Mouse (Mus musculus): ENCODE results near the gene Tmem233.

Tmem233 gene

DNA sequence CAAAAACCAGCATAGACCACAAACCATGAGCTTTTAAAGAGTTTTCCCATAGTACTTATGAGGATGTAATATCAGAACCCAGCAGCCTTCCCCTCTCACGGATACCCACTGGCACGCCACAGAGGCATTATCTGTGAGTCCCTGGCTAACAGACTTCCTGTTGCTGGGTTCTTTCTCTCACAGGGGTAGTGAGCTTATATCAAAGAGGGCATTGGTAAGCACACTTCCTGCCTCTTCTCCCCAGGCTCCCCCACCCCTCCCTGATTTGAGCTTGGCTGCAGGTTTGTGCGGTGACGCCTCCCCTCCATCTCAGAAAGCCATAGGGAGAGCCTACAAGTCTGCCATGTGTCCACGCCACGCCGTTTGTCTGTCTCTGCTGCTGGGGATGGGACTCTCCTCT is 54.0 kb downstream of the Tmem233 start:
- DNase-seq (ENCODE audit: low spot score), result no peak

DNA sequence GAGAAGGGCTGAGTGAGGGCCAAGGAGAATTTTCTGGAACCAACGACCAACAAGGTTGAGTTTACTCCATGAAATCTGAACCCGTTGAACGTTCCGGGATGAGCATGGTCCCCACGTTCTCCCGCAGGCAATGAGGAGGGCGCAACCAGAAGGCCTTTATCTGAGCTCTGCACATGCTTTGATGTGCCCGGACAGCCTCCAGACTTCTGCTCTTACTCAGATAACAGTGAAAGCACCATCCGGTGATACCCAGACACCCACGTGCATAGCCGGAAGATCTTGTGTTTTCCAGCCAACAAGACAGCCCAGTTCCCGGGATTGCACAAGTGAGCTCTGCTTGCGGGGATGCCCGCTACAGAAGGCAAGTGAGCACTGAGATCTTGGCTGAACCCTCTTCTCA is 56.5 kb downstream of the Tmem233 start:
- DNase-seq (ENCODE audit: low spot score), result no peak

DNA sequence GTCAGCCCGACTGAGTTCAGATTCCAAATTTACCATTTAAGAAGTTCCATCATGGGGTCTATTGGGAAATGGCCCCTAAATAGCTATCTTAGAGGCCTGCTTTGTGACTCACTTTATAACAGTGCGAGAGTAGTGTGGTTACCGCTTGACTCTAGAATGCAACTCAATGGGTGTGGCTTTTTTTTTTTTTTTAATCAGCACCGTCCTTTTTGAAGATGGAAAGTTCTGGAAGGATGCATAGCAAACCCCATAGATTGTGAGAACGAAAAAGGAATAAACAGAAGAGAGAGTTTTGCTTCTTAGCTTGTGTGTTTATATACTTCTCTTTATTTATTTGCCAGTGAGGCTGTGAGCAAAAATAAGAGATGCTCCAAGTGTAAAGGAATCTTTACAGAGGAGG is 56.9 kb downstream of the Tmem233 start:
- DNase-seq (ENCODE audit: low spot score), result no peak

DNA sequence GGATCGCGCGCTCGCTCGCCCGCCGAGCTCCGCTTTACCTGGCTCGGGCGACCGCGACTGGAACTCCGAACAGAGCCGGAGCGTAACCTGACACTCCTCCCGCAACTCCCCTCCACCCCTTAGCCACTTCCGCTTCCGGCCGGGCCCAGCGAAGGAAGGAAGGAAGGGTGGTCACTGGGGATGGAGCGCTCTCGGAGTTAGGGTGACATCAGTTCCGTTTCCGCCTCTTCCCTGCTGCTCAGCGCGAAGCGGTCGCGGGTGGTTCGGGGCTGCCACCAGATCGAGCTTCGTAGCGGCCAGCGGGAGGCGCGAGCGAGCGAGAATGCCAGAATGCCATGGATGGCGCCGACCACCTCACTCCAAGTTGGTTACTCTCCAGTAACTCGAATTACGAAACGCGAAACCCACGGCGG is 58.7 kb downstream of the Tmem233 start, which contains the start of gene Prkab1:
Gene Prkab1, minus strand, starts transcription at position 182 of the 413 bp plus-strand sequence.
- peak; percentile 97 for DNase-seq (ENCODE audit: low spot score)

DNA sequence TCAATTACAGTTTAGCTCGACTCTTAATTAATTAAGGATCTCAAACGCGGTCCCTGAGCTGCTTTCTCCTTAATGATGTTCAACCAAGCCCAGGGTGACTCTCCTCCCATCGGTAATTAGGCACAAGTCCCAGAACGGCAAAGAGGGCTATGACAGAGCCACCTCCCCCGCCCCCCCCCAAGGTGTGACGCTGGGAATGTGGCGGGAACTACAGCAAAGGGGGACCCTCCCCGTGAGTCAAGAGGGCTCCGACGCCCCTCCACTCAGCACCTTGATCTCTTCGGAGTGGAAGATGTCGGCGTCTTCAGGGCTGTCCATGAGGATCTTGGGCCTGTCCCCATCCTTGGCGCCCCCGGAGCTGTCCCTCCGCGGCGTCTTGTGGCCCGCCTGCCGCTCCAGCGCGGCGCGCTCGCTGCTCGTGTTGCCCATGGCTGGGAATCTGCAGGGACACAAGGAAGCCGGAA is 59.2 kb downstream of the Tmem233 start:
- peak; percentile 59 for DNase-seq (ENCODE audit: low spot score)

DNA sequence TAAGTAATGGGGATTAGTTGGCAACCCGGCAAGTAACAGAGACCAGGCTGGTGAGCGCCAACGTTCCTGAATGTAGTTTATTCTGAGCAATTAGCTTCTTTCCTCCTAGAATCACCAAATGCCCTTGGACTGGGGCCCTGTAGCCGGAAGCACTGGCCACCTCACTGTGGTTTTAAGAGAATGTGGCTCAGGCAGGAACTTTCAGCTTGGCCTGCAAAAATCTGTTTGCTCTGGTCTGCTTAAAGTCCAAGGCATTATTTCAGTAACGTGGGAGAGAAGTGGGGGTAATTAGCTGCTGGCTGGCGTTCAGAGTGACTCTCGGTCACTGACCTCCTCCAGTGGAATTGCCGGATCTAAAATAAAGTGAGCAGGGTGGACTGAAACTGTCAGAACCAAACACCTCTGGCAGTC is 59.8 kb downstream of the Tmem233 start:
- DNase-seq (ENCODE audit: low spot score), result no peak

DNA sequence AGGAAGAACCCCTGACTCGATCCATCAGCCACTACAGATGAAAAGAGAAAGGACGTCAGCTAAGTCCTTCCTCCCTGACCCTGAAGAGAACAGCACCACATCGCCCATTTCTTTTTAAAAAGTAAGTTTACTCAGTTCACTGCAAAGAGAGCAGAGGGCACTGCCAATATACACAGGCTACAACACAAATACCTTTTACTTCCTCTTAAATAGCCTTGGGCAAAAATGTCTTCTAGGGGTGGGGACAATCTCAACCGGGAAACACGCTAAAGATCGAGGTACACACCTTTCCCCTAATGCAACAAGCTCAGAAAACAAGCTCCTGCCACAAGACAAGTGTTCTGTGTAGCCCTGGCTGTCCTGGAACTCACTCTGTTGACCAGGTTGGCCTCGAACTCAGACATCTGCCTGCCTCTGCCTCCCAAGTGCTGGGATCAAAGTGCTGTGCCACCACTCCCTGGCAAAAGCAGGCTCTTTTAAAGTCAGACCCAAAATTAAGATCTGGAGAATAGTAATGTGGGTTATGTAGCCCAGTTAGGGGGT is 60.3 kb downstream of the Tmem233 start:
- DNase-seq (ENCODE audit: low spot score), result no peak

DNA sequence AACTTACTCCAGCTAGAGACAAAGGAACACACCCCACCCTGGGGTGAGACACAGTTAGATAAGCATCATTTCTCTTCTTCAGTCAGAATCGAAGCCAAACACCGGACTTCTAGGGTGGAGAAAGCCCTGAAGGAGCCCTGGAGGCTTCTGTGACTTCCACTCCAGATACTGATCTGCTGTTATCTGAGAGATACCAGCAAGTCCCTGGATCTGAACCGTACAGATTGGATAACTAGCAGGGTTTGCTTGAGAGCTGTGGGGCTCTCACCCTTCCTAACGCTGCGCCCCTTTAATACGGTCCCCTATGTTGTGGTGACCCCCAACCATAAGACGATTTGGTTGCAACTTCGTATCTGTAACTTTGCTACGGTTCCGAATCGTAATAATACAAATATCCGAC is 60.9 kb downstream of the Tmem233 start:
- no peak for DNase-seq (ENCODE audit: low spot score)

DNA sequence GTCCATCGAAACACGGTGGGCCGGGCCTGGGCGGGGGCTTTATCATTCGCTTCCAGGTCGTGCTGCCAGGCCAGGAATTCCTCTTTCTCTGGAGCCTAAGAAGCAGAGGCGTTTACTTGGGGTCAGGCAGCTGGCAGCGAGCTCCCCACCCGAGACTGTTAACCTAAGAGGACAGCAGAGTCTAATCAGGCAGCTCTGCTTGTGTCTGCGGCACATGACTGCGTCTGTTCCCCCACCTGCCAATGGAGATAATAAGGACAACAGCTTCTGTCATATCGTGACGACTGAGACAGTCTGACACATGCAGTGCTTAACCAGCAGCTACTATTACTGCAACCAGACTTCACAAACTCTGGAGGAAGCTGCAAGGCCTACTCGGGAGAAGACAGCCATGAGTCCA is 61.5 kb downstream of the Tmem233 start:
- no peak for DNase-seq (ENCODE audit: low spot score)

DNA sequence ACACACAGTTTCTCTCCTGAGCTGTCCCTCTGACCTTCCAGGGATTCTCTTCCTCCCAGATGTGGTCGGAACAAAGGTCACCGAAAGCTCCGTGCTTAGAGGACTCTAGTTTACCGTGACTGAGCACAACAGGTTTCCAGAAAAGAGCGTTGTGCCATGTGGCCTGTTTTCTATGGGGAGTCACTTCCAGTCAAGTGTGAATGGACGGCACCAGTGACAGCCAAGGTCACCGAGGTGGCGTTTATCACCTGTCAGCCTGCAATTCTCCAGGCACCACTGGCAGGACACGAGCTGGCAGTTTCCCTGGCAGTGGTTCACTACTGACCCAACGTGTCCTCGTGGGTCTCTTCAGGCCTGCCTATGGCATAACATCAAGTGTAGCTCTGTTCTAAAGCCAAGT is 63.7 kb downstream of the Tmem233 start:
- no peak for DNase-seq (ENCODE audit: low spot score)

DNA sequence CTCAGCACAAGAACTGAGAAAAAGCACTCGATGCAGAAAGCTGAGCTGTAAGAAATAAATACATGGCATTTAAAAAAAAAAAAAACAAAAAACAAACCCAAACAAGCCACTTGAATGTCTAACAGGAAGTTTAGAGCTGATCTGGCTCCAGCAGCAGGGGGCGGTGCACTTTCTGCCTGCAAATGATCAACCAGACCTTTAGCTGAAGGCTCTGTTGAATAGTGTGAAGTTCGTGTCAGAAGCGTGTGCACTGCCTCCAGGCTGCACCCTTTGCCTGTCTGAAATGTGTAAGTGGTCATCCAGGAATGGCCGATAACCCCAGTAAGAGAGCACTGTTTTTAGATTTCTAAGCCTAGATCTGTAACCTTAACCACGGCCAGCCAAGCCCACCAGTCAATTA is 64.3 kb downstream of the Tmem233 start:
- no peak for DNase-seq (ENCODE audit: low spot score)

DNA sequence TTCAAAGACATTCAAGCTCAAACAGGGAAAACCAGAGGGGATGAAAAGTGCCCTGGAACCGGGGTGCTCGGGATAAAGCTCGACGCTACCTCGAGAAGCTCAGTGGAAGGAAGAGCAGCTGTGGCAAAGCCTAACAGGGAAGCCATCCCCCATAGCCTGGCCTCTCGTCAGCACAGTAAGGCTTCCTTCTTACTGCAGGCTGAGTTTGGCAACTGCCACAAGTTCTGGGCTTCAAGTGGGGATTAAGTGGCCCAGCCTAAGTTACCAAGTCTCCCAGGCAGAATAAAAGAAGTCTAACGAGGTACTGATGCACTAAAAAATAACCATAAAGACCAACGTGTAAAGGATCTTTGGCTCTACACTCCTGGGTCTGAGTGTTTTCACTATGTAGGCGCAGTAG is 64.8 kb downstream of the Tmem233 start:
- no peak for DNase-seq (ENCODE audit: low spot score)

DNA sequence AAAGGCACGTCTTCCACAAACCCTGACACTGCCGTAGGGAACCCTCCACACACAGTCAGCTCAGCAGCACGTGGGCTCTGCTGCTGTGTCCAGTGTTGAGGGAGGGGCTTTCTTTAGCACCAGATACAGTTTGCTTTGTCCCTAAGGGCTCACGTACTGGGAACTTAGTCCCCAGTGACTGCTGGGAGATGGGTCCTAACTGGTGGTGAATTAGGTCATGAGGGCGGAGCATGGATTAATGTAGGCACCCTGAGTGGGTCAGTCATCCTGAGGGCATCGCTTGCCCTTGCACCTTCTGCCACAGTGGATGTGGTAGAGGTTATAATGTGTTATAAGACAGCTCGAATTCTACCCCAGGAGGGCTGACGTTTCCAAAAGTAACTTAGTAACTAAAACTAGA is 65.7 kb downstream of the Tmem233 start:
- DNase-seq (ENCODE audit: low spot score), result no peak

DNA sequence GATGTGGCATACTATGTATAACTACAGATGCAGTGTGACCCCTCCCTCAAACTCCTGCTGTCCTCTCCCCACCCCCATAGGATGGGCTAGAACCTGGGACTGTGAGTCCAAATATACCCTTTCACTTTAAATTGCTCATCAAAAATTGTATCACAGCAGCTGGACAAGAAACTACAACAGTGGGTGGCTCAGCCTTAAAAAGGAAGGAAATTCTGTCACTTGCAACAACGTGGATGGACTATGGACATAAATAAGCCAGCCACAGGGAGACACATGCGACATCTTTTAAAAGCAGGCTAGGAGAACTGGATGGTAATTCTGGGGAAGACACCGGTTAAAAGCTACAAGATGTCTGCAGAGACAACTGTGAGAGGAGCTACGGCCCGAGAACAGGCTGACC is 66.5 kb downstream of the Tmem233 start:
- DNase-seq (ENCODE audit: low spot score), result no peak

DNA sequence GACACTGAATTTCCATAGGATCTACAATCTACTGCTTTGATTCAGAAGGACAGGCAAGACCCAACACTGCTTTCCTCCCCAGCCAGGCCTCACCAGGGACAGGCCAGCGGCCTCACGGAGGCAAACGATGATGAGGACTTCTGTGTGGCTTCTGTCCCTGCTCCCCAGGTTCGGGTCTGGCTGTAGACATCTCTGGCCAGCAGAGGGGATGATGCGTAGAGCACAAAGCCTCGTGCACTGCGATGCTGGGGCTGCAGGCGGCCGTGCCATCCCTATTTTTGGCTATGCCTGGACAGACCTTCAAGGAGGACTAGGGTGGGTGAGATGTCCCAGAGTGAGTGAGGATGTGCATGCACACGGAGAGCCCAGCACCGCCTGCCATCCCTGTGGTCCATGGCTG is 68.8 kb downstream of the Tmem233 start:
- DNase-seq (ENCODE audit: low spot score), result no peak

DNA sequence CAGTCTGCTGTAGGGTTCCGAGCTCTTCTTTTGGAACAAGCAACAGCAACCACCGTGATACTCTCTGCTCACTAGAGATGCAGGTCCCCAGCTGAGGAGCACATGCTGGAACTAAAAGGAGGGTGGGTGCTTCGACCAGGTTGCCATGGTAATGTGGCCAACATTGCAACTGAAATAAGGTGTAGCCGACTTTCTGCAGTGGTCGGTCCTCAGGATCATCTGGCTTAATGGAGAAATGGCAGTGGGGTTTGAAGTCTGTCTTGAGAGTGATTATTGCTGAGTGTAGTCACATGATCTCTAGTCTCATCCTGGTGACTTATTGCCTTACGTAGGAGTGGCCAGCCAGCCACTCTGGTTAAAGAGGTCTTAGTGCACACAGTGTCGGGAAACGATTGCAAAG is 69.2 kb downstream of the Tmem233 start:
- DNase-seq (ENCODE audit: low spot score), result no peak

DNA sequence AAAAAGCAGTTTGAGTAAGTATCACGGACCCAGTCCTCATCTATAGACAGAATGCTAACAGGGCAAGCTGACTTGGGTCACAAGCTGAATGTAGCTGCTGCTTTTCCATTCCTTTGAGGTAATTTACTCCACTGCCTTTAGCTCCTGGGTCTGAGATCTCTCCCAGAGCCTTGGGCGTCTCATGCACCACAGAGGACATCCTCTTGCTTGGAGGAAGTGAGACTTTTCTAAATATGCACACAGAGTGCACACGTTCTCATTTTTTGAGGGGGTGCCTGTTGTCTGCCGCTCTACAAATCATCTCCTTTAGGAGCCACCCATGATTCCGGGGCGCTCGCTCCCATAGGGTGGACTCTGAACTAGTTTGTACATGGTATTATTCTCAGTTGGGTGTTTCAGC is 70.5 kb downstream of the Tmem233 start:
- DNase-seq (ENCODE audit: low spot score), result no peak

DNA sequence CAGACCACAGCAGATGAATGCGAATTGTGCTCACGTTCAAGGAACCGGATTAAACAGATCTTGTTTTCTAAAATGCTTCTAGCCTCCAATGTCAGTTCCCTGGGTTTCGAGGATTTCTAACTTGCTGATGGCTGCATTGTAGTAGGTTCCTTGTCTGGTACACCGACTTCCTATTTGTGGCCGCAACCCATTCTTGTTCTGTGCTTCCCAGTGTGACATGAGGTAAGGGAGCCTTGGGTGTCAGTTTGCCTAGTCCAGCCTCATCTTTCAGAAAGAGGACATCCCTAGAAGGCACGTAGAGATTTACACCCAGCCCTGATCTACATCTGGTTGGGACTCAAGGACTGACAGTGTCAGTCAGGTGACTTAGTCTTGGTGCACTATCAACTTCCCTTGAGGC is 71.3 kb downstream of the Tmem233 start:
- DNase-seq (ENCODE audit: low spot score), result no peak

DNA sequence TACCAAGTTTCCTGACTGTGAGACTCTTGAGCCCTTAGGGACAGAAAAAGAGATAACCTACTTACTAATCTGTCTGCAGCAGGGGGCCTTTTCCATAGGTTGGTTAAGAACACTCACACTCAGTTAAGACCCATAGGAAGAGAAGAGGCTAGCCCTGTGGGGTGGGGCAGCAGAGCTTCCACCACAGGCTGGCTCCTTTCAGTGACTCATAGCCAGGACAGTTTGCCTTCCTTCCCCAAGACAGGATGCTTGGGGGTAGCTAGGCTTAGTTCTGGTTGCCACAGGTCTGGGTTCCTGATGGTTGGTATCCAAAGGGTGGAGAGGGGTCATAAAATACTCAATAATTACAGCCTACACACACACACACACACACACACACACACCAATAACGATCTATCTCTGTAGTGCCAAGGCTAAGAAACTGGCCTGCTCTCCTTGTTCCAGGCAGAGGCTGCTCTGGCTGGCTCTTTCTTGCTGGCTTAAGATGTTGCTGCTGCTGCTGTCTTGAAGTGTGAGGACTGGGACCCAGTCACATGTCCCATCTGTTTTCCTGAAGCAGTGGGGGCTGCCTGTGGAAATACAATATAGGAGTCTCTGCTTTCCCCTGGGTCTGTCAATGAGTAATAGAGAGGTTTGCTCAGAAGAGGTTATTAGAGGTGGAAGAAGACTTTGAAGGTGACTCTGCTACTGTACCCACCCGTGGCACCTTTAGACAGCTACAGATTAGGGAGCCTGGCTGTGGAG is 73.0 kb downstream of the Tmem233 start:
- no peak for DNase-seq (ENCODE audit: low spot score)

DNA sequence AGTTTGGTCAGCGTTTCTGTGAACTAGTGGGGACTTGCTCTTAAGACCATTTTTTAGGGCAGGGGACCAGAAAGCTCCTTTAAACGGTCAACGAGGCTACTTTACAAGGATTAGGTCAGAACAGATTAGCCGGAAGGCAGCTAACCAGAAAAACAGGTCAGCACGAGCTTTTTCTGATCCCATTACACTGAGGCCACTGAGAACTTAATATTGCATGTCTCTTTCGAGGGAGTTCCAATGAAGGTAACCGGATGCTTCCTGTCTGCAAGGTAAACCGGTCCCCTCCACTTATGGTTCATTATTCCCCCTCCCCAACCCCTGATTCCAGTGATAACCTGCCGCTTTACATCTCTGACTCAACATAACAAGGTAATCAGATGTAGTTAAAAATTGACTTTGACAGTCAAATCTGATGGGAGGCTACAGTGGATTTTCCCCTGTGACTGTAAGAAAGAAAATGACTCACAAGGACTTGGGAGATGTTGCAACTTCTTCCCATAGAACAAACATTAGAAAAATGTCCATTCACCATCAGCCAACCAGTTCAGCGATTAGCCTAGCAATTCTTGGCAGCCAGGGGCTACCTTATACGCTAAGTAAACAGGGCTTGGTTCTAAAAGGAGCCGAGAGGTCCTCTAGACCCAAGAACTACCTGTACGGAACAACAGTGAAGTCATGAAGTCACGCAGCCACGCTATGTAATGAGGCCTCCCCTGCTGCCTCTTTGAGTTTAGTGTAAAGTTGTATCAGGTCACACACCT is 73.8 kb downstream of the Tmem233 start:
- no peak for DNase-seq (ENCODE audit: low spot score)

DNA sequence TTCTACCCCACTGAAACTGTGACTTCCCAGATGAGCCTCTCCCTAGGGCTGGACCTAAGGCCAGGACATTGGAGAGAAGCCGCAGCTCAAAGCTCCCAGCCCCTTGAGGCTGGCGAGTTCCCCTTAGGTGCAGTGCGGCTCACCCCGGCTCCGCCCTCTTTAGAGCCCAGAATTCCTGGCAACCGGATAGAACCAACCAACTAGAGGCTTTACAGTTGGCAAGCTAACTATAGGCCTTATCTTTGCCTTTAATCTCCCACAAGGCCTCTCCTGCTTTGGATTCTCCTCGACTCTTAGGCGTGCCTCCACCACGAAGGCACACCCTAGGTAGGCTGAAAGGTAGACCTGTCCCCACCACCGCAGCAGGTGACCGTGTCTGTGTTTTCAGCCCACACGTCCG is 75.3 kb downstream of the Tmem233 start:
- no peak for DNase-seq (ENCODE audit: low spot score)

DNA sequence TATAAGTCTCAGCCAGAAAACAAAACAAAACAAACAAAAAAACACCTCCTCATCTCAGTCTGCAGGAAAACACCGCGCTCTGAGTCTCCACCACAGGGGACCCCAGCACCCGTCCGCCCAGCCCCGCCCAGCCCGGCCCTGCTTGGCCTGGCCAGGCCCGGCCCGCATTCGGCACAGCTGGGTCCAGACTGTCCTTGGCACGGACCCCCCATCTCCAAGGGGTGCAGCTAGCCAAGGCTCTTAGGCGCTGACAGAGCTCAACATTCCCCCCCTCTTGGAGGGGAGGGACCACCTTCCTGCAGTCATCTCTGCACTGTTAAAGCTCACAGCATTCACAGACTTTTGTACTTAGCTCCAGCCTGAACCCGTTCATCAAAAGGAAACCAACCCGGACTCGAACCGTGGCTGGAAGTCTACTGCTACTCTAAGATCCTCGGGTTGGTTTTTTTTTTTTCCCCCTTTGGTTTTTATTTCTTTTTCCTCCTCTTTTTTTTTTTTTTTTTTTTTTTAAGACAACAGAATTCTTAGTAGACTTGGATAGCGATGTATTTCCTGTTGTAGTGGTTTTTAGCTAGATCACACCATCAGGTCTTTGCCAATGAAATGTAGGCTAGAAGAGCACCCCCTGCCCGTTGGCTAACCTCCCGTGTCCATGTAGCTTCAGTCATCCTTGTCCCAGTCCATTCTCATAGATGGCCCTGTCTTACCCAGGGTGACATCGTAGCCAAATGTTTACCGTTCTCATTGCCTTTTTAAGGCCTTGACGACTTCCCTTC is 76.5 kb downstream of the Tmem233 start:
- no peak for DNase-seq (ENCODE audit: low spot score)

DNA sequence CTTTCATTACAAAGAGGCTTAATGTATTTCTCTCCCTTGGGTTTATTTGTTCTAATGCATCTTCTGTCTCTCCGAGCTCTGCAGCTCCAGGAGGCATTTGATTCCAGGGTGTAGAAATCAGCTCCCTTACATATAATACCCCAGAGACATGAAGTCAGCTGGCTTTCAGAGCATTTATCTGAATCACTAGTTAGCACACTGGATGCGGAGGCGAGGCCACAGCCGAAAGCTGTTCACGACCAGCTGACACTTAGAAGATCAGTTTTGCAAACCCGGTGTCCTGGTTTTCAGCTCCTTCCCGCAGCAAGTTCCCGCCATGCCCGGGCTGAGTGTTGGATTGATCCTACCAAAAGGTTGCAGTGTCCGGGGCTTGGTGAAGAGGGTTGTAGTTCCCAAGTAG is 78.8 kb downstream of the Tmem233 start:
- no peak for DNase-seq (ENCODE audit: low spot score)
